Mouse (Mus musculus) inflammation-experienced regulatory T-cells, adult 16 weeks (primary cell): ENCODE results near the gene Lce1a1. TPM values are rescaled to one million over a fixed set of nuclear protein-coding genes. Genes with fewer than 3 reads are reported as not detected.

Source experiments
- polyA plus RNA-seq: library from polyadenylated mRNA; unstranded; fragments of 100-300 nt; shearing (Covaris generic); gene quantifications from one replicate; pipeline ENCODE4 v1.2.1, GENCODE M21; 2017

Gene Lce1a1
- polyA plus RNA-seq: not detected

DNA sequence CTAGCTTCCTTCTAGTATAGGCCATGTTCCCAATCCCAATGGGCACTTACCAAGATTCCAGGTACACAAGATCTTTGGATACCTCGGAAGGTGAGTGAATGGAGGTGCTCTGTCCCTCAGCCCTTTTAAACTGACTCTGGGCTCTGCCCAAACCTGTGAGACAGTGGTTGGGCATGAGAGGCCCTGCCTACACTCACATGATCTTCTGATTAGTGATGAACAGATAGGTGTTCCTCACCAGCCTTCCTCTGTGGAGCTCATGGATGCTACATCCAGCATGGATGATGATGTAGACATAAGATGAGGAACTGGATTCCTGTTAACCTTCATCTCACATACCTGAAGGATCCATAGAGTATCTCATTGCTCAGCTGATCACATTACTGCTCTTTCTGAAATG is at the start of gene Lce1a1:
Lce1a1 (minus strand) TSS at position 101 of the 400 bp plus-strand sequence.

DNA sequence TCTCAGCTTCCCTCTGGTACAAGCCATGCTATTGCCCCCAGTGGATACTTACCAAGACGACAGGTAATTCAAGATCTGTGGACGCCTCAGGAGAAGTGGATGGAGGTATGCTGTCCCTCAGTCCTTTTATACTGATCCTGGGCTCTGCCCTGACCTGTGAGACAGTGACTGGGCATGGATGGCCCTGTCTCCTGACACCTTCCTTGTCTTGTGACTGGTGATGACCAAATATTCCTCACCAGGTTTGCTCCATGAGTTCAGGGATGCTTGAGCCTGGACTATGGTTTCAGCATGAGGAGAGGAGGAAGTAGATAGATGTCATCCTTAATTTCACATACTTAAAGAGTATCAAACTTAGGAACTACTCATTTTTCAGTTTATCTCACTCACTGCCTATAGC is 39.0 kb upstream of the Lce1a1 start, which contains the start of gene Lce1d:
Lce1d (minus strand) TSS at position 101 of the 400 bp plus-strand sequence.

GRCm38 (mm10) chr3:92678947-92679346 is 30.8 kb upstream of the Lce1a1 start, which contains the start of gene Lce1c:
Gene Lce1c, plus strand, starts transcription at chr3:92679247.

DNA sequence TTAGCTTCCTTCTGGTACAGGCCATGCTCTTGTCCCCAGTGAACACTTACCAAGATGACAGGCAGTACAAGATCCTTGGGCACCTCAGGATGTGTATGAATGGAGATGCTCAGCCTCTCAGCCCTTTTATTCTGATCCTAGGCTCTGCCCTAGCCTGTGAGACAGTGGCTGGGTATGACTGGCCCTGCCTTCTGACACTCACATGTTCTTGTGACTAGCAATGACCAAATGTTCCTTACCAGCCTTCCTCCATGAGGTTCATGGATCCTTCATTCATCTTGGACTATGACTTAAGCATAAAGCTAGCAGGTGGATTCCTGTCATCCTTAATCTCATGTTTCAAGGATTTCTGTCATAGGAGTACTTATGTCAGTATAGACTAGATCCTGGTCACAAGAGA is 22.1 kb upstream of the Lce1a1 start, which contains the start of gene Lce1a2:
Lce1a2 (minus strand) TSS at position 101 of the 400 bp plus-strand sequence.

DNA sequence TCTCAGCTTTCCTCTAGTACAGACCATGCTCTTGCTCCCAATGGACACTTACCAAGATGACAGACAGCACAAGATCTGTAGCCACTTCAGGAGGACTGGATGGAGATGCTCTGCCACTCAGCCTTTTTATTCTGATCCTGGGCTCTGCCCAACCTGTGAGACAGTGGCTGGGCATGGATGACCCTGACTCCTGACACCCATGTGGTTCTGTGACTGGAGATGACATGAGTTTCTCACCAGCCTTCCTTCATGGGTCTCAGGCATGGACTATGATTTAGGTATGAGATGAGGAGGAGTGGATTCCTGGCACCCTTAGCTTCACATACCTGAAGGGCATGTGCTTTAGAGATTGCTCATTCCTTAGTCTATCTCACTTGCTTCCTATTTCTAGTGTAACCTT is 8.7 kb upstream of the Lce1a1 start, which contains the start of gene Lce1b:
Lce1b (minus strand) TSS at position 101 of the 400 bp plus-strand sequence.

DNA sequence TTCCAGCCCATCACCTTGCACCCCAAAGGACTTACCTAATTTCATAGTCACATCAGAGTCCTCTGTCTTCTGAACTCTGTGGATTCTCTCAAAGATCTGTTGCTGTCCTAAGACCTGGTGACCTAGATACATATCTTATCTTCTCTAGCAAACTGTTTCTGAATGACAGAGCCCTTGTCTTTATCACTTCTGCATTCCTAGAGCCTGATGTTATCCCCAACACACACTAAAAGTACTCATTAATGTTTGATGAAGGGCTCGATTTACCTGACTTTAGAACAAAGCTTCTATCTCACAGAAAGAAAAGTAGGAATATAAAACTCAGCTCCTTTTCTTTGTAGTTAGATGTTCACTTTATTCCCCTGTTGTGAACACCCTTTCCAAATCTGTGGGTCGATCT is 26.5 kb downstream of the Lce1a1 start, which contains the start of gene Lce6a:
Lce6a (minus strand) TSS at position 101 of the 400 bp plus-strand sequence.

GRCm38 (mm10) chr3:92607392-92607791 is 40.7 kb downstream of the Lce1a1 start, which contains the start of gene 2210017I01Rik:
Gene 2210017I01Rik, minus strand, starts transcription at chr3:92607492.

Other genes starting within 250 kb of the Lce1a1 start
- gene Sprr2i, start 240.3 kb downstream of the Lce1a1 start, polyA plus RNA-seq: not detected
- gene Sprr2j-ps, start 230.2 kb downstream of the Lce1a1 start, polyA plus RNA-seq: not detected
- gene Gm9774, start 218.9 kb downstream of the Lce1a1 start, polyA plus RNA-seq: 22.3 TPM
- not detected for gene Sprr2k, start 215.7 kb downstream of the Lce1a1 start, polyA plus RNA-seq
- not detected for gene Sprr1b, start 209.5 kb downstream of the Lce1a1 start, polyA plus RNA-seq
- gene Sprr3, start 189.6 kb downstream of the Lce1a1 start, polyA plus RNA-seq: not detected
- gene Sprr1a, start 162.4 kb downstream of the Lce1a1 start, polyA plus RNA-seq: not detected
- gene Sprr4, start 147.8 kb downstream of the Lce1a1 start, polyA plus RNA-seq: not detected
- gene 2310046K23Rik, start 113.8 kb downstream of the Lce1a1 start, polyA plus RNA-seq: not detected
- gene Ivl, start 74.6 kb downstream of the Lce1a1 start, polyA plus RNA-seq: not detected
- gene Smcp, start 59.3 kb downstream of the Lce1a1 start, polyA plus RNA-seq: not detected
- gene 2210017I01Rik, start 40.8 kb downstream of the Lce1a1 start, polyA plus RNA-seq: not detected
- not detected for gene Lce6a, start 26.6 kb downstream of the Lce1a1 start, polyA plus RNA-seq
- gene Lce1b, start 8.6 kb upstream of the Lce1a1 start, polyA plus RNA-seq: not detected
- not detected for gene Lce1a2, start 22.0 kb upstream of the Lce1a1 start, polyA plus RNA-seq
- gene Lce1c, start 30.9 kb upstream of the Lce1a1 start, polyA plus RNA-seq: not detected
- not detected for gene Lce1d, start 38.9 kb upstream of the Lce1a1 start, polyA plus RNA-seq
- not detected for gene Lce1e, start 60.8 kb upstream of the Lce1a1 start, polyA plus RNA-seq
- gene Lce1f, start 72.0 kb upstream of the Lce1a1 start, polyA plus RNA-seq: not detected
- not detected for gene Gm38119, start 90.8 kb upstream of the Lce1a1 start, polyA plus RNA-seq
- not detected for gene Lce1g, start 104.0 kb upstream of the Lce1a1 start, polyA plus RNA-seq
- not detected for gene Lce1h, start 116.8 kb upstream of the Lce1a1 start, polyA plus RNA-seq
- not detected for gene Lce1i, start 130.6 kb upstream of the Lce1a1 start, polyA plus RNA-seq
- gene Lce1j, start 142.2 kb upstream of the Lce1a1 start, polyA plus RNA-seq: not detected
- not detected for gene Lce1k, start 159.6 kb upstream of the Lce1a1 start, polyA plus RNA-seq
- not detected for gene Kprp, start 178.9 kb upstream of the Lce1a1 start, polyA plus RNA-seq
- gene Lce1l, start 203.0 kb upstream of the Lce1a1 start, polyA plus RNA-seq: not detected
- gene 2310050C09Rik, start 221.9 kb upstream of the Lce1a1 start, polyA plus RNA-seq: not detected